Mouse (Mus musculus) frontal cortex, postnatal 36 days (tissue): ENCODE measurements around the gene Prss50.

ENCODE experiments used
- DNase-seq, 2 experiments: peaks; one replicate each; pipeline ENCODE4 v3.0.0; 2022; ENCODE audit warnings: low spot score in 2 of 2

The Prss50 gene

GRCm38 (mm10) chr9:110907201-110907837 is 49.6 kb downstream of the Prss50 start:
- no peak for DNase-seq

- no peak for DNase-seq
Observed at GRCm38 (mm10) chr9:110907838-110908630, 50.3 kb downstream of the Prss50 start.

GRCm38 (mm10) chr9:110908631-110909016 is 50.9 kb downstream of the Prss50 start:
- DNase-seq = no peak

GRCm38 (mm10) chr9:110909371-110909967 is 51.7 kb downstream of the Prss50 start:
- DNase-seq = no peak
